In the genomic region with DNA sequence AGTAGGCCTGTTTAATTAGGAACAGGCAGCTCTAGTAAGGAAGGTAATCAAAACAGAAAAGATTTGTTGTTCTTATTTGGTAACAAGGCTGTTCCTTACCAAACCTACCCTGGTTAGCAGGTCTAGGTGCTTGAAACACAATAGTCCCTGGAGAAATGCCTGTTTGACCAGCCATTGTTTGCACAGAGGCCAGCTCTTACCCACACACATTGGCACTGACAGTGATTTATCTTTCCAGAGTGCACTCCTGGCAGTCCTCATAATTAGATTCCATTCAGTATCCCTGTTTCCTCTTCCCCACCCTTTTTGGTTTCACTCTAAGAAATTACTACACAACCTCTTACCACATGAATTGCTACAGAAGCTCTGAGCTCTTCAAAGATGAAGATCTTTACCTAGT, we compare ENCODE assay signal across 10 mouse cellular contexts.
"Had no signal": no experiment of that assay in that cellular context is flagged by ENCODE, and none has a peak within 500 bp of the region (broad histone marks: within the 10 kb centered on the region; RNA-seq: fewer than 3 reads in every experiment).

No protein-coding gene starts in this region.

- DNase-seq: lung, adult 18-20 months; lung, embryonic 14.5 days; lung, postnatal 10 days; lung, postnatal 4 days; midbrain, embryonic 14.5 days; retina, postnatal 1 day; right cerebral cortex, adult 18-20 months; right cerebral cortex, postnatal 14 days; thymus, adult 2 months; thymus, postnatal 36 days had no signal
